Mouse (Mus musculus): Measurements from ENCODE around the gene Olfr285. TPM values are rescaled to one million over a fixed set of nuclear protein-coding genes. Genes with fewer than 3 reads are reported as not detected.

Olfr285 gene
- total RNA-seq (2014; fragmentation: Nextera tagmentation) (not detected in 2 replicates), total RNA-seq (2017) (not detected in 2 replicates)

DNA sequence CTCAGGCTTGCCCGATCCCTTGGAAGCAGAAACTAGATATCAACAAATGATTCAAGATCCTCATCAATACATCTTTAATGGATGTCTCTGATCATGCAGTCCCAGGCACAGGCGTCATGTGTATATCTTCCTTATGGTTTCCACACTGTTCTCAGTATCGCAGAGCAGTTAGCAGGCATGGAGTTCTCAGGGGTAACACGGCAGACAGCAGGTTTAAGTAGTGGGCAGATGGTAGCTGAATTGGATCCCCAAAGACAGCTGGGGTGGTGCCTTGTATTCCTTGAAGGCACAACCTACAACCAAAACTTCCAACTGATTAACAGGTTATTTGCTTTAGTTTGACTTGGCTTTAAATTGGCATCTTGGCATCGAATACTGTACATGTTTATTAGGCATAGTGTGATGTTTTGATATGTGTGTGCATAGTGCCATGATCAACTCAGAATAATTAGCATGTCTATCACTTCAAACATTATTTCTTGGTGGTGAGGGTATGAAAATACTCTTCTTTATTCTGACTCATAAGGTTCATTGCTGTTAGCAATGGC, at the start of gene Olfr285:
Olfr285 (minus strand) TSS at position 177 of the 548 bp plus-strand sequence.
- ATAC-seq (replicated peaks; ENCODE audit: poor library complexity, severe bottlenecking) = no peak

DNA sequence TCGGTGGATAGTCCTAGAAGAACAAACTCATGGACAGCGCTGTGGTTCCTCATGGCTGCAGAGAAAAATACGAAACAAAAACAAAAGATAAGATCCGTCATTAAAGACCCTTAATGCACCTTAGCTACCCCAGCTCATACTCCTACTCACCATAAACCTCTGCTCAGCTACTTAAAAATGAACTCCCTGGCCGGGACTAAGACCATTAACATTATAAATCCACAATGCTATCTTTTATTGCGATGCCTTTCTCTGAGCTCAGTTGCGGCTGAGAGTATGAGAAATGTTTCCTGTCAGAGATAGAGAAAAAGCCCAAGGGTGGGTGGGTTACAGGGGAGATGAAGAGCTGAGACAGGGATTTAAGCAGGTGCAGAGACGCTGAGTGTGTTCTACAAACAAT, 23.7 kb upstream of the Olfr285 start, which contains the start of gene Olfr284:
Olfr284 (minus strand) TSS at position 101 of the 400 bp plus-strand sequence.
- ATAC-seq (replicated peaks; ENCODE audit: poor library complexity, severe bottlenecking) = no peak

DNA sequence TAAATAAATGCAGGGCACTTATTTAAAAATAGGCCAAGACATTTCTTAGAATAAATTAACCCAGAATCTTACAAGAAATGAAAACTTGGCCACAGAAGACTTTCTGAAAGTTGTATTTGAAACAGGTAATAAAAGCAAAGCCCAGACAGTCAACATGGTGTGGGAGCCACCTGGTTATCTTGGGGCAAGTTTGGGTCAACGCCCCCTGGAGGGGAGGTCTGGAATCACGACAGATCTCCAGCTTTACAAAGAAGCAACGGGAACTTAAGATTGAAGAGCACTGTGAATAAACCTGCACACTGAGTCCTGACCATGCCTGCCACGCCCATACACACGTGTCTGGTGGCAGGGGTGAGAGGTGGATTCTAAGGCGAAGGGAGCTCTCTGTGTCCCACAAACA, 1.4 kb downstream of the Olfr285 start:
- no peak for ATAC-seq (replicated peaks; ENCODE audit: poor library complexity, severe bottlenecking)

GRCm38 (mm10) chr15:98295628-98296551, 21.3 kb downstream of the Olfr285 start, which contains the start of gene Zfp641:
Gene Zfp641, minus strand, starts transcription at chr15:98296161.
- ATAC-seq (replicated peaks; ENCODE audit: poor library complexity, severe bottlenecking) = peak; percentile 20; the same call in 1 of the 2 replicates

- ATAC-seq (replicated peaks; ENCODE audit: poor library complexity, severe bottlenecking) = no peak
Measured at GRCm38 (mm10) chr15:98293651-98294050, 23.5 kb downstream of the Olfr285 start.

DNA sequence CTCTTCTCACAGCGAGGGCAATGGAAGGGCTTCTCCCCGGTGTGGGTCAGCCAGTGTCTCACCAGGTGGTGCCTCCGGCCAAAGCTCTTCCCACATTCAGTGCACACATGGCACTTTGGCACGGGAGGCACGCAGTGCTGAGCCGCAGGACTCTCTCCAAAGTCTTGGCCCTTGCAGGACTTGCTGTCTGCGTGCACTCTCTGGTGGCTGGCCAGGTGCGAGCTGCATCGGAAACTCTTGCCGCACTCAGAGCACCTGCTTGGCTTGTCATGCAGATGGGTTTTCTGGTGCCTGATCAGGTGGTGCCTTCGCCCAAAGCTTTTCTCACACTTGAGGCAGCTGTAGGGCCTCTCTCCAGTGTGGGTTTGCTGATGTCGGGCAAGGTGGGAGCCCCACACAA, 28.6 kb downstream of the Olfr285 start:
- no peak for ATAC-seq (replicated peaks; ENCODE audit: poor library complexity, severe bottlenecking)

- no peak for ATAC-seq (replicated peaks; ENCODE audit: poor library complexity, severe bottlenecking)
Measured at GRCm38 (mm10) chr15:98286418-98286817, 30.7 kb downstream of the Olfr285 start.

Other genes starting within 250 kb of the Olfr285 start
- 9.5 and 11.5 TPM in 2 replicates for gene Pfkm, start 224.8 kb downstream of the Olfr285 start, total RNA-seq (2014; fragmentation: Nextera tagmentation)
- gene Pfkm, start 224.8 kb downstream of the Olfr285 start, total RNA-seq (2017) = 10.8 and 15.8 TPM in 2 replicates
- gene Senp1, start 223.6 kb downstream of the Olfr285 start, total RNA-seq (2014; fragmentation: Nextera tagmentation) = 82.1 and 83.1 TPM in 2 replicates
- gene Senp1, start 223.6 kb downstream of the Olfr285 start, total RNA-seq (2017) = 60.5 and 66.6 TPM in 2 replicates
- 27.8 and 31.3 TPM in 2 replicates for gene Asb8, start 151.7 kb downstream of the Olfr285 start, total RNA-seq (2014; fragmentation: Nextera tagmentation)
- 21.0 and 22.8 TPM in 2 replicates for gene Asb8, start 151.7 kb downstream of the Olfr285 start, total RNA-seq (2017)
- not detected in 2 replicates for gene Ccdc184, start 150.2 kb downstream of the Olfr285 start, total RNA-seq (2014; fragmentation: Nextera tagmentation)
- not detected in 2 replicates for gene Ccdc184, start 150.2 kb downstream of the Olfr285 start, total RNA-seq (2017)
- gene Olfr288, start 121.8 kb downstream of the Olfr285 start, total RNA-seq (2014; fragmentation: Nextera tagmentation) = not detected in 2 replicates
- not detected in 2 replicates for gene Olfr288, start 121.8 kb downstream of the Olfr285 start, total RNA-seq (2017)
- gene Gm44579, start 96.4 kb downstream of the Olfr285 start, total RNA-seq (2014; fragmentation: Nextera tagmentation) = not detected in 2 replicates
- gene Gm44579, start 96.4 kb downstream of the Olfr285 start, total RNA-seq (2017) = not detected in 2 replicates
- not detected in 2 replicates for gene Olfr287, start 96.3 kb downstream of the Olfr285 start, total RNA-seq (2014; fragmentation: Nextera tagmentation)
- gene Olfr287, start 96.3 kb downstream of the Olfr285 start, total RNA-seq (2017) = not detected in 2 replicates
- 0.36 TPM in 1 of 2 replicates, not detected in the other for gene Olfr286, start 82.9 kb downstream of the Olfr285 start, total RNA-seq (2014; fragmentation: Nextera tagmentation)
- gene Olfr286, start 82.9 kb downstream of the Olfr285 start, total RNA-seq (2017) = 0.86 TPM in 1 of 2 replicates, not detected in the other
- gene H1fnt, start 60.1 kb downstream of the Olfr285 start, total RNA-seq (2014; fragmentation: Nextera tagmentation) = not detected in 2 replicates
- not detected in 2 replicates for gene H1fnt, start 60.1 kb downstream of the Olfr285 start, total RNA-seq (2017)
- not detected in 2 replicates for gene Zfp641, start 21.2 kb downstream of the Olfr285 start, total RNA-seq (2014; fragmentation: Nextera tagmentation)
- not detected in 2 replicates for gene Zfp641, start 21.2 kb downstream of the Olfr285 start, total RNA-seq (2017)
- gene Olfr284, start 23.6 kb upstream of the Olfr285 start, total RNA-seq (2014; fragmentation: Nextera tagmentation) = not detected in 2 replicates
- not detected in 2 replicates for gene Olfr284, start 23.6 kb upstream of the Olfr285 start, total RNA-seq (2017)
- not detected in 2 replicates for gene Olfr283, start 63.6 kb upstream of the Olfr285 start, total RNA-seq (2014; fragmentation: Nextera tagmentation)
- not detected in 2 replicates for gene Olfr283, start 63.6 kb upstream of the Olfr285 start, total RNA-seq (2017)
- not detected in 2 replicates for gene Olfr282, start 113.9 kb upstream of the Olfr285 start, total RNA-seq (2014; fragmentation: Nextera tagmentation)
- gene Olfr282, start 113.9 kb upstream of the Olfr285 start, total RNA-seq (2017) = not detected in 2 replicates
- not detected in 2 replicates for gene Olfr281, start 135.2 kb upstream of the Olfr285 start, total RNA-seq (2014; fragmentation: Nextera tagmentation)
- not detected in 2 replicates for gene Olfr281, start 135.2 kb upstream of the Olfr285 start, total RNA-seq (2017)
- not detected in 2 replicates for gene OR5BS1P, start 152.5 kb upstream of the Olfr285 start, total RNA-seq (2014; fragmentation: Nextera tagmentation)
- not detected in 2 replicates for gene OR5BS1P, start 152.5 kb upstream of the Olfr285 start, total RNA-seq (2017)
- gene Lalba, start 165.4 kb upstream of the Olfr285 start, total RNA-seq (2014; fragmentation: Nextera tagmentation) = not detected in 2 replicates
- gene Lalba, start 165.4 kb upstream of the Olfr285 start, total RNA-seq (2017) = not detected in 2 replicates
- gene Olfr279, start 175.0 kb upstream of the Olfr285 start, total RNA-seq (2014; fragmentation: Nextera tagmentation) = not detected in 2 replicates
- gene Olfr279, start 175.0 kb upstream of the Olfr285 start, total RNA-seq (2017) = not detected in 2 replicates
- 67.5 and 74.5 TPM in 2 replicates for gene Kansl2, start 216.9 kb upstream of the Olfr285 start, total RNA-seq (2014; fragmentation: Nextera tagmentation)
- gene Kansl2, start 216.9 kb upstream of the Olfr285 start, total RNA-seq (2017) = 58.9 and 61.0 TPM in 2 replicates

Data from granulocyte monocyte progenitor cell, adult 5-6 weeks (primary cell).